Mouse (Mus musculus) stomach, embryonic 16.5 days (tissue): ENCODE results near the gene Agk. TPM values are rescaled to one million over a fixed set of nuclear protein-coding genes. Genes with fewer than 3 reads are reported as not detected.

Experiments
- ATAC-seq: fragments of 200-750 bp; cut with Nextera tagmentation; 2 replicates; pipeline ENCODE4 v1.8.0; 2017; ENCODE audit warnings: moderate number of reproducible peaks, moderate TSS enrichment; ENCODE audit not compliant: insufficient read depth, low FRiP score
- H3K27ac ChIP-seq: fragments of 300-500 bp; sonication (generic); 2 replicates; pipeline ENCODE4 v1.5.1; 2014; ENCODE audit warnings: low read length
- H3K27me3 ChIP-seq: fragments of 300-500 bp; sonication (generic); 2 replicates; pipeline ENCODE4 v1.6.1; 2014; ENCODE audit warnings: low read length, control low read depth, mixed read lengths; ENCODE audit not compliant: control insufficient read depth, insufficient read depth
- H3K36me3 ChIP-seq: fragments of 300-500 bp; sonication (generic); 2 replicates; pipeline ENCODE4 v1.6.1; 2014; ENCODE audit warnings: low read length; ENCODE audit not compliant: control insufficient read depth, insufficient read depth
- H3K4me1 ChIP-seq: fragments of 300-500 bp; sonication (generic); 2 replicates; pipeline ENCODE4 v1.6.1; 2014; ENCODE audit warnings: low read length, control low read depth, mixed read lengths; ENCODE audit not compliant: control insufficient read depth, insufficient read depth
- H3K4me2 ChIP-seq: fragments of 300-500 bp; sonication (generic); 2 replicates; pipeline ENCODE4 v1.6.1; 2014; ENCODE audit warnings: low read depth, low read length, mixed read lengths
- H3K4me3 ChIP-seq: fragments of 300-500 bp; sonication (generic); replicated peaks from 2 replicates; pipeline ENCODE4 v1.5.1; 2014; ENCODE audit warnings: mild to moderate bottlenecking, low read length
- H3K9ac ChIP-seq: fragments of 300-500 bp; sonication (generic); 2 replicates; pipeline ENCODE4 v1.6.1; 2014; ENCODE audit warnings: low read length
- H3K9me3 ChIP-seq: fragments of 300-500 bp; sonication (generic); replicated peaks from 2 replicates; pipeline ENCODE4 v1.6.1; 2016; ENCODE audit warnings: low read length, control low read depth; ENCODE audit not compliant: control insufficient read depth
- WGBS: fragments of 180-500 bp; shearing (Covaris S2); extraction: QIAGEN DNeasy Blood & Tissue Kit; methylation state at CpG from one replicate; pipeline ENCODE4 v1.1.7; 2014; 5-methylcytosine and 5-hydroxymethylcytosine counted together
- polyA plus RNA-seq: library from polyadenylated mRNA; unstranded; fragments of >200 nt; fragmentation: Nextera tagmentation; extraction: Ambion mirVana; gene quantifications from 2 replicates; pipeline ENCODE4 v1.2.1, GENCODE M21; 2015

The Agk gene
- polyA plus RNA-seq, 1 experiment from 2014 or later: 40.0 TPM

DNA sequence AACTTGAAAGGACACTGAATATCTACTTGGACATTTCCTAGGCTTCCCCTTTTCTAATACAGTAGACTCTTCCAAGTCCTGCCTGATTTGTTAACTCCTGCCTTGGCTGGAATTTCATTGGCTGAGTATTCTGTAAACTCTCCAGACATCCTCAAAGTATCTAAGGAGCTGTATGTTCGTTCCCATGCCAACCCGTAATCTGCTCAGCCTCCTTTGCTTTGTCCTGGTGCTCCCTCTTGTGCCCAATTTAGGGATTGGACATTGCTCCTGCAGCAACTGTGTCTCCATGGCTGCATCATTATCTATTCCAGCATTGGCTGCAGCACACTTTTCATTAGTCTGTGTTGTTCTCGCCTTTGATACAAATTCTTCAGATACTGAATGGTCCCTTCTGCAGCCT lies 68.2 kb downstream of the Agk start:
- Histone ChIP-seq H3K27me3 (no peaks in the 10 kb centered on the region), H3K27ac (no peak overlapping the region), H3K4me1 (no peaks in the 10 kb centered on the region), H3K9me3 (no peaks in the 10 kb centered on the region), H3K36me3 (peaks cover 4% of the 10 kb centered on the region; the same call in 1 of the 2 replicates), H3K9ac (no peak overlapping the region), H3K4me3 (no peak overlapping the region), H3K4me2 (no peak overlapping the region)
- peak; percentile 90; the same call in 1 of the 2 replicates for ATAC-seq
- WGBS: 31% methylated on average over 3 of the region's 3 CpGs

DNA sequence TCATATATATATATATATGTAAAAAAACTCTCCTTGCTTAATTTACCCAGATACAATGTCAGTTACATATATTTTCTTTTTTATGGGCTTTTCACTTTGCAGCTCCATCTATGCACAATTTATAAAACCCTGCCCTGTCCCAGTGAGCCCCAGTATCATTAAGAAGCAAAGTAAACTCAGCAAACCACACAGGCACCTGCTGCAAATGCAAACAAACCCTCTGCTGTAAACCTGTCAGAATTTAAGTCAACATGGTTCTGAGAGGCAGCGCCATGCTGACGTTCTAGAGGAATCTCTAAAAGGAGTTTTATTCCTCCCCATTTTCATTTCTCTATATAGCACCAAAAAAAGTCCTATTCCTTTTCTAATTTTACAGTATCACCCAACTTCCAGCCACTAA lies 77.1 kb downstream of the Agk start:
- H3K4me1 ChIP-seq: no peaks in the 10 kb centered on the region
- ATAC-seq: peak; percentile 69; the same call in 1 of the 2 replicates
- no peak overlapping the region for H3K4me3 ChIP-seq
- no peak overlapping the region for H3K4me2 ChIP-seq
- no peaks in the 10 kb centered on the region; the same call in 1 of the 2 replicates for H3K9me3 ChIP-seq
- H3K36me3 ChIP-seq: peaks cover 19% of the 10 kb centered on the region
- H3K27ac ChIP-seq: no peak overlapping the region
- H3K27me3 ChIP-seq: no peaks in the 10 kb centered on the region
- no peak overlapping the region for H3K9ac ChIP-seq
- 69% methylated on average over 2 of the region's 2 CpGs for WGBS

DNA sequence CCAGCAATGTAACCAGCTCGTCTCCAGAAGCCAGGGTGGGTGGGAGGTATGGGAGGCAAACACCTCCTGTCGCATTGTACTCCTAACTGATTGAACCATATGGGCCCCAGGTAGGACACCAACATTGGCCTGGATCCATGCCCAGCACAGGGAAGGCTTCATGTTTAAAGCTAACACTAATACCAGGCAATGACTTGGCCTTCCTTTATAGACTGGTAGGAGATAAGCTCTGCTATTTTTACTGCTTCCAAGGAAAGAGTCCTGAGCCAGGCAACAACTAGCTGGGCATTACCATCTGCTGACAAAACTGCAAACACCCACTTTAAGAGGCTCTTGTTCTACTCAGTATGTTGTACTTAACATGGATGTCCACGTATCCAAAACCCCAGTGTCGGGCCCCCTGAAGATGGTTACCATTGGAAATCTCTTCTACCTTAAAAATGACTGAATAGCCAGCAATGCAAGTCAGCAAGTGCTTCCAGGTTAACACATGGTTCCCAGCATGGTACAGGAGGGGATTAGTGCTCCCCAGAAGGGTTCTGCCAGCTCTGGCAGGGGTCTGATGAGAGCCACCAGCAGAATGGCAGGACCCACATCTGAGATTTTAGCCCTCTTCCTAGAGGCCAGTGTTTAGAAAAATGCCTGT lies 78.8 kb downstream of the Agk start:
- WGBS: 85% methylated on average over 4 of the region's 4 CpGs
- Histone ChIP-seq H3K27ac (no peak overlapping the region), H3K9ac (no peak overlapping the region), H3K36me3 (peaks cover 14% of the 10 kb centered on the region), H3K4me1 (no peaks in the 10 kb centered on the region), H3K27me3 (no peaks in the 10 kb centered on the region), H3K4me2 (no peak overlapping the region), H3K9me3 (no peaks in the 10 kb centered on the region; the same call in 1 of the 2 replicates), H3K4me3 (no peak overlapping the region)
- no peak for ATAC-seq

DNA sequence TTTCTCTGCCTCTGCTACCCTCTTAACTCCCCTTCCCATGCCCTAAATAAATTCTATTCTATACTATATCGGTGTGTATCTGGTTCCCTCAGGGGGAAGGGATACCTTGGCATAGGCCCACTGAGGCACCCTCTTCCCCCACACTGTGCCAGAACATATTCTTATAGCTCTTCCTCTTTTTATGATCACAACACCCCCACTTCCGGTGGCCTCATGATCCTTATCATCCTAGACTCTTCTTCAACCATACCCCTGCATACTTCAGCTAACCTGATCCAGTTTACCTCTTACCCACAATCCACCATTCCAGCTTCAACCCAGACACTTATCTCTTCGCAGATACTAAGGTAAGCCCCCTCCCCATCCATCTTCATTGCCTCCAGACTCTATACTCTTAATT lies 86.1 kb downstream of the Agk start:
- no peak overlapping the region for H3K4me3 ChIP-seq
- H3K4me1 ChIP-seq: no peaks in the 10 kb centered on the region
- no peak overlapping the region for H3K4me2 ChIP-seq
- no peak for ATAC-seq
- no peak overlapping the region for H3K27ac ChIP-seq
- no peaks in the 10 kb centered on the region for H3K27me3 ChIP-seq
- no peaks in the 10 kb centered on the region for H3K36me3 ChIP-seq
- no peaks in the 10 kb centered on the region for H3K9me3 ChIP-seq
- 89% methylated on average over 3 of the region's 3 CpGs for WGBS
- H3K9ac ChIP-seq: no peak overlapping the region

DNA sequence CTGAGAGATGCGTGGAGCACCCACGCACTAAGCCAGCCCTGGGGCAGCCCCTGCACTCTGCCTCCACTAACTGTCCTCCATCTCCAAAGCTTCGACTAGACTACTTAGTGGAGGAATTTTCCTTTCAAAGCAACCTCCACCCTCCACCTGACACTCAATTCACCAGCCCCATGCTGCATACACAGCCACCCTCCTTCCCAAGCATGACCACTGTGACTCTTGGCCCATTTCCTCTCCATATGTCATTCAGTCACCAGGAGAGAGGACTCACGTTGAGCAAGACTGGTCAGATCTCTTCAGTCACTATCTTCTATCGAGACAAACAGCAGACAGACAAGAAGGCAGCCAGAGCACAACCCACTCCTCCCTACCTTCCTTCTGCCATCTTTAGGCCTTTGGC lies 88.1 kb downstream of the Agk start:
- H3K4me2 ChIP-seq: no peak overlapping the region
- H3K9ac ChIP-seq: no peak overlapping the region
- 76% methylated on average over 5 of the region's 5 CpGs for WGBS
- H3K4me3 ChIP-seq: no peak overlapping the region
- H3K36me3 ChIP-seq: no peaks in the 10 kb centered on the region
- no peak overlapping the region for H3K27ac ChIP-seq
- H3K9me3 ChIP-seq: no peaks in the 10 kb centered on the region
- ATAC-seq: no peak
- H3K4me1 ChIP-seq: no peaks in the 10 kb centered on the region
- no peaks in the 10 kb centered on the region for H3K27me3 ChIP-seq

DNA sequence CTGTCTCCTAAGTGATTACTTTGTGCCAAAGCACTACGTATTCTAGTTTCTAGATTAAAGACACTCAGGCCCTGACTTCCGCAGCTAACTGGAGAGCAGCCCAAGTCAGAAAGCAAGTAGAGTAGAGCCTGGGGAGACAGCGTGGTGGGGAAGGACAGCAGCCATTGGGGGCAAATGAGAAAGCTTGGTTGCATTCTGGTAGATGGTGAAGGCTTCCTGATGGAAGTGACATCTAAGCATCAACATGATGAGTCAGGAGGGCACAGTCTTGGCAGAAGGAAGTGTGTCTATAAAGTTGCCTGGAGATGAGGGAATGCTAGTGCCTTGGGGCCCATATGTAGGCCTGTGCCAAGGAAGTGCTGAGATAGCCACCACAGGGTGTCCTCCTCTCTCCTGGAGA lies 88.6 kb downstream of the Agk start:
- H3K4me2 ChIP-seq: no peak overlapping the region
- no peaks in the 10 kb centered on the region for H3K4me1 ChIP-seq
- H3K9me3 ChIP-seq: no peaks in the 10 kb centered on the region
- no peak overlapping the region for H3K4me3 ChIP-seq
- no peak overlapping the region for H3K27ac ChIP-seq
- no peak overlapping the region for H3K9ac ChIP-seq
- WGBS: 90% methylated on average over 3 of the region's 3 CpGs
- H3K36me3 ChIP-seq: no peaks in the 10 kb centered on the region
- no peak for ATAC-seq
- no peaks in the 10 kb centered on the region for H3K27me3 ChIP-seq

DNA sequence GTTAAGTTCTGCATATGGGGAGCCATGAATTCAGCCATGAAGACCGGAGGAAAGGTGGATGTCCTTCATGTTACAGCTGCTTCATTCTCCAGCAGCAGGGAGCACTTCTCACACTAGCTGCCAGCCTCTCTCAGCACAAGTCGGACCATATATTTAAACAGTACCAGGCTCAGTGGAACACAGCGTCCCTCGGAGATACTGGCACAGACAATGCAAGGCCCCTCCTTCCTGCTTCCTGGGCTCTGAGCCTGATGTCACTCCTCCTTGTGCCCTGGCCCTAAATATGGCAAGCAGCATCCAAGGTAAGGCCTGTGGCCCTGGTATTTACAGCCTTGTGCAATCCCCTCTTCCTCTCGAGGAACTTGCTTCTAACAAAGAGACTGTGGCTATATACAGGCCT lies 90.8 kb downstream of the Agk start:
- H3K9me3 ChIP-seq: no peaks in the 10 kb centered on the region
- no peak overlapping the region for H3K4me3 ChIP-seq
- no peak overlapping the region for H3K4me2 ChIP-seq
- WGBS: 86% methylated on average over 5 of the region's 5 CpGs
- H3K27ac ChIP-seq: no peak overlapping the region
- H3K27me3 ChIP-seq: no peaks in the 10 kb centered on the region
- H3K36me3 ChIP-seq: no peaks in the 10 kb centered on the region
- H3K9ac ChIP-seq: no peak overlapping the region
- H3K4me1 ChIP-seq: no peaks in the 10 kb centered on the region
- no peak for ATAC-seq

DNA sequence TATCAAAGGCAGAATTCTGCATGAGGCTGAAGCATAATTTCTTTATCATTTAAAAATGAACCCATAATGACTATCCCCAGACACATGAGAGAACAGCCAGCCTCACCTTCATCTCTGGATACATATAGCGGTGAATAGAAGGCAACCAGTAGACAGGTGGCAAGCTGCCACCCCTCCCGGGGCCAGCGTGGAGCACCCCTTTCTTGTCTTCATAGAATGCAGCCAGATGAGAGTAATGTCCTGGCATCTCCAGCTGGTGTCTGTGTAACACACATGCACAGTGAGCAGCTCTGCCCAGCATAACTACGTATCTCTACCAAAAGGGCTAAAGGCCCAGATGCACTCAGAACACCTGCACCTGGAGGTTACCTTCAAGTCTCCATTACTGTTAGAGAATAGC lies 93.4 kb downstream of the Agk start:
- H3K4me3 ChIP-seq: no peak overlapping the region
- no peaks in the 10 kb centered on the region for H3K36me3 ChIP-seq
- H3K4me1 ChIP-seq: no peaks in the 10 kb centered on the region
- ATAC-seq: no peak
- no peak overlapping the region for H3K9ac ChIP-seq
- no peak overlapping the region for H3K4me2 ChIP-seq
- H3K27me3 ChIP-seq: no peaks in the 10 kb centered on the region
- 94% methylated on average over 4 of the region's 4 CpGs for WGBS
- H3K27ac ChIP-seq: no peak overlapping the region
- H3K9me3 ChIP-seq: no peaks in the 10 kb centered on the region

DNA sequence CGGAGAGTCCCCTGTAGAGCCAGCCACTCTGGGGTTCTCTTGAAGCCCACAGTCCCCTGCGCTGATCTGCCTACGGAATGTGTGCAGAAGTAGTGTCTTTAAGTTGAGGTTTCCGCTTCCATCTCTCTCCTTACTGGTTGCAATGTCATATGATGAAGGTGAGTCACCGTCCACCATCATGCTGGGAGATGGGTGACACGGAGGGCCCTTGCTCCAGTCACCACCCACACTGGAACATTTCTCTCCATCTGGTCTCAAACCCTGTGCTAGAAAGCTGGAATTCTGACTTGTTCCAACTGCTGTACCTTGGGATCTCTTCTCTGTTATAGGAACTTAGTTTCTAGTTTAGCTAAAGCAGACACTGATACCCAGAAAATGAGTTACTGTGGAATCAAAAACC lies 96.1 kb downstream of the Agk start:
- no peak overlapping the region for H3K4me2 ChIP-seq
- no peaks in the 10 kb centered on the region for H3K4me1 ChIP-seq
- ATAC-seq: no peak
- H3K27ac ChIP-seq: no peak overlapping the region
- no peaks in the 10 kb centered on the region for H3K36me3 ChIP-seq
- WGBS: 92% methylated on average over 6 of the region's 6 CpGs
- H3K9me3 ChIP-seq: no peaks in the 10 kb centered on the region
- H3K27me3 ChIP-seq: no peaks in the 10 kb centered on the region
- H3K4me3 ChIP-seq: no peak overlapping the region
- H3K9ac ChIP-seq: no peak overlapping the region
